Mouse (Mus musculus): ENCODE measurements around the gene Atf6. TPM values are rescaled to one million over a fixed set of nuclear protein-coding genes. Genes with fewer than 3 reads are reported as not detected.

Atf6 gene
- polyA plus RNA-seq, 1 experiment from 2014 or later: 11.9 TPM

GRCm38 (mm10) chr1:170704103-170704502 is 163.5 kb downstream of the Atf6 start:
- no peaks in the 10 kb centered on the region for H3K9me3 ChIP-seq (ENCODE audit: control insufficient read depth, low read length)
- H3K27ac ChIP-seq (ENCODE audit: low read depth, low read length): no peak overlapping the region
- WGBS: 90% methylated on average over 6 of the region's 6 CpGs
- ATAC-seq (ENCODE audit: insufficient read depth, low FRiP score, low TSS enrichment) (no peak), DNase-seq (ENCODE audit: low spot score) (no peak)
- no peaks in the 10 kb centered on the region; the same call in 1 of the 2 replicates for H3K36me3 ChIP-seq (ENCODE audit: control insufficient read depth, insufficient read depth, low read length)
- H3K4me2 ChIP-seq (ENCODE audit: low read depth): no peak overlapping the region
- no peaks in the 10 kb centered on the region for H3K27me3 ChIP-seq (ENCODE audit: control insufficient read depth, insufficient read depth, low read length)
- no peaks in the 10 kb centered on the region for H3K4me1 ChIP-seq (ENCODE audit: control insufficient read depth, insufficient read depth, low read length)
- H3K9ac ChIP-seq (ENCODE audit: low read length): no peak overlapping the region
- H3K4me3 ChIP-seq (ENCODE audit: low read depth, low read length): no peak overlapping the region

DNA sequence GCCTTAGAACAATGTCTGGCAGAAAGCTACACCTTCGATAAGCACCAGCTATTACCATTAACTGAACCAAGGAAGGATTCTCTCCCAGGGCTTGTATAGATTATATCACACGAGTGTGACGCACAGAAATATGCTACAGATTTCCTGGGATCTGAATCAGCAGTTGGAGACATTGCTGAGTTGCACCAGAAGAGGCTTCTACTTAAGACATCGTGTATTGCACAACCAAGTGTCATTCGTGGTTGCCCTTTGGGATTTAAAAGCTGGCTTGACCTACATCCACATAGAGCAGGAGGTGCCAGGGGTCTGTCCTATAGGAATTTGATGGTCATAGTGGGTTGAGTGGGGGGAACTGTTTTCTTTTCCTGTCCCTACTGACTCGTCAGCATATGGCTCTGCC is 164.6 kb downstream of the Atf6 start:
- no peak for DNase-seq (ENCODE audit: low spot score)
- ATAC-seq (ENCODE audit: insufficient read depth, low FRiP score, low TSS enrichment): no peak
- no peak overlapping the region for H3K9ac ChIP-seq (ENCODE audit: low read length)
- no peaks in the 10 kb centered on the region for H3K9me3 ChIP-seq (ENCODE audit: control insufficient read depth, low read length)
- no peaks in the 10 kb centered on the region for H3K36me3 ChIP-seq (ENCODE audit: control insufficient read depth, insufficient read depth, low read length)
- no peak overlapping the region for H3K27ac ChIP-seq (ENCODE audit: low read depth, low read length)
- 89% methylated on average over 6 of the region's 6 CpGs for WGBS
- H3K4me2 ChIP-seq (ENCODE audit: low read depth): no peak overlapping the region
- no peak overlapping the region for H3K4me3 ChIP-seq (ENCODE audit: low read depth, low read length)
- H3K4me1 ChIP-seq (ENCODE audit: control insufficient read depth, insufficient read depth, low read length): 0 out of 2 replicates have a peak, but pooled peaks cover 3% of the 10 kb centered on the region
- no peaks in the 10 kb centered on the region for H3K27me3 ChIP-seq (ENCODE audit: control insufficient read depth, insufficient read depth, low read length)

DNA sequence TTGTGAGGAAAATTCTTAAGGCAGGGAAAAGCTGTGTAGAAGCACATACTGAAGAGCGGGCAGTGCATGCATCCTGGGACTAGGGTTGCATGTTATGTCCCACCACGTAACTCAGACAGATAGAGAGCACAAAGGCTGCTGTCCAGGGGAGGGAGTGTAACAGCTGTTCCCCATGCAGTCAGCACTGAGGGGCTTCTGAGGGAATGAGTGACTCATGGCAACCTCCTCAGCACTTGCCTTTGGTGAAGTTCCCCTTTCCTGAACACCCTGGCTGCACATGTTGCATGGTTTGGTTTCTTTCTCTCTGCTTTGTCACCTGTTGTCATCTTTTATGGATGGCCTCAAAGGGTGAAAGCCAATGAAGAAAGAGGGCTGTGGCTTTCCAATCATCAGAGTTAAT is 165.3 kb downstream of the Atf6 start:
- no peak for ATAC-seq (ENCODE audit: insufficient read depth, low FRiP score, low TSS enrichment)
- Histone ChIP-seq H3K4me2 (ENCODE audit: low read depth) (no peak overlapping the region), H3K27ac (ENCODE audit: low read depth, low read length) (no peak overlapping the region), H3K4me3 (ENCODE audit: low read depth, low read length) (no peak overlapping the region), H3K27me3 (ENCODE audit: control insufficient read depth, insufficient read depth, low read length) (no peaks in the 10 kb centered on the region), H3K36me3 (ENCODE audit: control insufficient read depth, insufficient read depth, low read length) (no peaks in the 10 kb centered on the region), H3K9me3 (ENCODE audit: control insufficient read depth, low read length) (no peaks in the 10 kb centered on the region), H3K4me1 (ENCODE audit: control insufficient read depth, insufficient read depth, low read length) (0 out of 2 replicates have a peak, but pooled peaks cover 5% of the 10 kb centered on the region), H3K9ac (ENCODE audit: low read length) (no peak overlapping the region)
- 86% methylated on average over 2 of the region's 2 CpGs for WGBS
- no peak for DNase-seq (ENCODE audit: low spot score)

DNA sequence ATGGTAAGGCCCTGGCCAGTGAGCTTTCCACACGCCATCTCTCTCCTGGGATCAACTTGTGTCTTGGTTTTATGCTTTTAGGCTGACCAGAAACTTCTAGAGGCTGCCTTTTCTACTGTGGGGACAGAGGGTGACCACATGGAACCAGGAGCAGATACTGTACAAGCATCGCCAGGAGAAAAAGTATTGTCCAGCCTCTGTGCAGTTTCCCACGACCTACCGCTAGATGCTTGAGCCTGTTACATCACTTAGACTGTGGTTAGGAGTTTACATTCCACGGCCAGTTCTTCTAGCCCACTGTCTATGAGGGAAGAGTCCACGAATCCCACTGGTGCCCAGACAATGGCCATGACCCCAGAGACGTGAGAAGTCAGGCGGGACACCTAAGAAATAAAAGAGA is 166.0 kb downstream of the Atf6 start:
- no peaks in the 10 kb centered on the region for H3K9me3 ChIP-seq (ENCODE audit: control insufficient read depth, low read length)
- WGBS: 79% methylated on average over 8 of the region's 8 CpGs
- H3K36me3 ChIP-seq (ENCODE audit: control insufficient read depth, insufficient read depth, low read length): no peaks in the 10 kb centered on the region
- no peak overlapping the region for H3K4me2 ChIP-seq (ENCODE audit: low read depth)
- H3K27me3 ChIP-seq (ENCODE audit: control insufficient read depth, insufficient read depth, low read length): no peaks in the 10 kb centered on the region
- no peak overlapping the region for H3K27ac ChIP-seq (ENCODE audit: low read depth, low read length)
- no peak overlapping the region for H3K4me3 ChIP-seq (ENCODE audit: low read depth, low read length)
- H3K9ac ChIP-seq (ENCODE audit: low read length): no peak overlapping the region
- DNase-seq (ENCODE audit: low spot score): no peak
- no peak for ATAC-seq (ENCODE audit: insufficient read depth, low FRiP score, low TSS enrichment)
- 0 out of 2 replicates have a peak, but pooled peaks cover 5% of the 10 kb centered on the region for H3K4me1 ChIP-seq (ENCODE audit: control insufficient read depth, insufficient read depth, low read length)

- no peak for ATAC-seq (ENCODE audit: insufficient read depth, low FRiP score, low TSS enrichment)
These were observed 166.4 kb downstream of the Atf6 start for GRCm38 (mm10) chr1:170701178-170701577.

DNA sequence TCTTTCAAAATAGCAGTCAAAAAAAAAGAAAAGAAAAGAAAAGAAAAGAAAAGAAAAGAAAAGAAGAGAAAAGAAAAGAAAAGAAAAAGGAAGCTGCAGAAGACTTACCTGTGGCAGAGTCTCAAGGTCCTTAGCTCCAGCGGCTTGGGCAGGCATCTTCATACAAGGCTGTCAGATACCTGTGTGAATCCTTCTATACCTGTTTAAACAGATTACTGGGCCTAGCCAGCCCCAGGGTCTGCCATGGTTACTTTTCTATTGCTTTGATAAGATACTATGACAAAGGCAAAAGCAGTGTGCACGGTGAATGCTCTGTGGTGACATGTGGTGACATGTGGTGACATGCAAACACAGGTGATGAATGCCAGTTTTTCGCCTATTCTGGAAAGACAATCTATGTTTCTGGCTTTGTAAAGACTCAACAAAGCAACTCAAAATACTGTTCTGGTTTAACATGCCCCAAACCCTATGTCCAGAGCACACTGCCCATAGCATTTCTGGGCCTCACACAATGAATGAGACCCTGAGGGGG is 167.0 kb downstream of the Atf6 start:
- 87% methylated on average over 3 of the region's 3 CpGs for WGBS
- Histone ChIP-seq H3K4me2 (ENCODE audit: low read depth) (no peak overlapping the region), H3K4me1 (ENCODE audit: control insufficient read depth, insufficient read depth, low read length) (0 out of 2 replicates have a peak, but pooled peaks cover 5% of the 10 kb centered on the region), H3K9ac (ENCODE audit: low read length) (no peak overlapping the region), H3K9me3 (ENCODE audit: control insufficient read depth, low read length) (no peaks in the 10 kb centered on the region), H3K27me3 (ENCODE audit: control insufficient read depth, insufficient read depth, low read length) (no peaks in the 10 kb centered on the region), H3K36me3 (ENCODE audit: control insufficient read depth, insufficient read depth, low read length) (no peaks in the 10 kb centered on the region), H3K27ac (ENCODE audit: low read depth, low read length) (no peak overlapping the region), H3K4me3 (ENCODE audit: low read depth, low read length) (no peak overlapping the region)
- DNase-seq (ENCODE audit: low spot score): no peak
- ATAC-seq (ENCODE audit: insufficient read depth, low FRiP score, low TSS enrichment): no peak

More at GRCm38 (mm10) chr1:170701178-170701577, 166.4 kb downstream of the Atf6 start:
- H3K27me3 ChIP-seq (ENCODE audit: control insufficient read depth, insufficient read depth, low read length): no peaks in the 10 kb centered on the region
- no peak overlapping the region for H3K4me2 ChIP-seq (ENCODE audit: low read depth)
- H3K4me1 ChIP-seq (ENCODE audit: control insufficient read depth, insufficient read depth, low read length): 0 out of 2 replicates have a peak, but pooled peaks cover 5% of the 10 kb centered on the region
- H3K9me3 ChIP-seq (ENCODE audit: control insufficient read depth, low read length): no peaks in the 10 kb centered on the region
- H3K9ac ChIP-seq (ENCODE audit: low read length): no peak overlapping the region
- H3K36me3 ChIP-seq (ENCODE audit: control insufficient read depth, insufficient read depth, low read length): no peaks in the 10 kb centered on the region
- 46% methylated on average over 3 of the region's 3 CpGs for WGBS
- no peak overlapping the region for H3K27ac ChIP-seq (ENCODE audit: low read depth, low read length)
- no peak for DNase-seq (ENCODE audit: low spot score)
- no peak overlapping the region for H3K4me3 ChIP-seq (ENCODE audit: low read depth, low read length)

DNA sequence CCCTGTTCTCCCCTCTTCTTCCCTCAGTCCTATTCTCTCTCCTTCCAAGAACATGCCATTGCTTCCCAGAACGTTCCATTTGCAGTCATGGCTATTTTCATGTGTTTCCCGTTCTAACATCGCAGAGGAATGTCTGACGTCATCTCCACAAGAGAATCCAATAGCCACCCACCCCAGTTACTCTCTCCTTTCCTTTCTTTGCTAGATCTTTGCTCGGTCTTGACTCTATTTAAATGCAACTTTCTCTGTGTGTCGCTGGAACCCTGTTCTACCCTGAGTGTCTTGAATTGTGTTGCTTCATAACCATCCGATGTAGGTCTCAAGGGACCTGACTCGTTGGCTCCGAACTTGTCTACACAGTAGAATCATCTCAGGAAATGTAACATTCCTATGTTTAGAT is 168.0 kb downstream of the Atf6 start:
- H3K9me3 ChIP-seq (ENCODE audit: control insufficient read depth, low read length): no peaks in the 10 kb centered on the region
- no peak overlapping the region for H3K27ac ChIP-seq (ENCODE audit: low read depth, low read length)
- 0 out of 2 replicates have a peak, but pooled peaks cover 5% of the 10 kb centered on the region for H3K4me1 ChIP-seq (ENCODE audit: control insufficient read depth, insufficient read depth, low read length)
- H3K27me3 ChIP-seq (ENCODE audit: control insufficient read depth, insufficient read depth, low read length): no peaks in the 10 kb centered on the region
- H3K36me3 ChIP-seq (ENCODE audit: control insufficient read depth, insufficient read depth, low read length): no peaks in the 10 kb centered on the region
- DNase-seq (ENCODE audit: low spot score) (no peak), ATAC-seq (ENCODE audit: insufficient read depth, low FRiP score, low TSS enrichment) (no peak)
- no peak overlapping the region for H3K9ac ChIP-seq (ENCODE audit: low read length)
- no peak overlapping the region for H3K4me2 ChIP-seq (ENCODE audit: low read depth)
- WGBS: 86% methylated on average over 9 of the region's 9 CpGs
- no peak overlapping the region for H3K4me3 ChIP-seq (ENCODE audit: low read depth, low read length)

DNA sequence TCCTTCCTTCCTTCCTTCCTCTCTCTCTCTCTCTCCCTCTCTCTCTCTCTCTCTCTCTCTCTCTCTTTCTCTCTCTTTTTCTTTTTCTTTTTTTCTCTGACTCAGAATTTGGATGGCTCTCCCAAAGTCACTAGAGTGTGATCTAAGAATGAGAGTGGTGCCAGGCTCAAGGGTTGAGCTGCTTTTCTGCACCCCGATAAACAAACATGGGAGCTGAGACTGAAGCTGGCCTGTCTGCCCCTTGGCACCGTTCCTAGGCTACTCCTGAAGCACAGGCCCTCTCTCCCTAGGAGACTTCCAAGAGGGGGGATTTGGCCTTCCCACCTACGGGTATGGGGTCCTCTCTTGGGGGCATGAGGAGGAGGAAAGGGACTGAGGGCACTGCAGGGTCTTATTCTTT is 168.8 kb downstream of the Atf6 start:
- DNase-seq (ENCODE audit: low spot score) (no peak), ATAC-seq (ENCODE audit: insufficient read depth, low FRiP score, low TSS enrichment) (no peak)
- WGBS: 89% methylated on average over 3 of the region's 3 CpGs
- Histone ChIP-seq H3K9ac (ENCODE audit: low read length) (no peak overlapping the region), H3K4me2 (ENCODE audit: low read depth) (no peak overlapping the region), H3K36me3 (ENCODE audit: control insufficient read depth, insufficient read depth, low read length) (no peaks in the 10 kb centered on the region), H3K27me3 (ENCODE audit: control insufficient read depth, insufficient read depth, low read length) (no peaks in the 10 kb centered on the region), H3K4me3 (ENCODE audit: low read depth, low read length) (no peak overlapping the region), H3K4me1 (ENCODE audit: control insufficient read depth, insufficient read depth, low read length) (0 out of 2 replicates have a peak, but pooled peaks cover 5% of the 10 kb centered on the region), H3K27ac (ENCODE audit: low read depth, low read length) (no peak overlapping the region), H3K9me3 (ENCODE audit: control insufficient read depth, low read length) (no peaks in the 10 kb centered on the region)

DNA sequence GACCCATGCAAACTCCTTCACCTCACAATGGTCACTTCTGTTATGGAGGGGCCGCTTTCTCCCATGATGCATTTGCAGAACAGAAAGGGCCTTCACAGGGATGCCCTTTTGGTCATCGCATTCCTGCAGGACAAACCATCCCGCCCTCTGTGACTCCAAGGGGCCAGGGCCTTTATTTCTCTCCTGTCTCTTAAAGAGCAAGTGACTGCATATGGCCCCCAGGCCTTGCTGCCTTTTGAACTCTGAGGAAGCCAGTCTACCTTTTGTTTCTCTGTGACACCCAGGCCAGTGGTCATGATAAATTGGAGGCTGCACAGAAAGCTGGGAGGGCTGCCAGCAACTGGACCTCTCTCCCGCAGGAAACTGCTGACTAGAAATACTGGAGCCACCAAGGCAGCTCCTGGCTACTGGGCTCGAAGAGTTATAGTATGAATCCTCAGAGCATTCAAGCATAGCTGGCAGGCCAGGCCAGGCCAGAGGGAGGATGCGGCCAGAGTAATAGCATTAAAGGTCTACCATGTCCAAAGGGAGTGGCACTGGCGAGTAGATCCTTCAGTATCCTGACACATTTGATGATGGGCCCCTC is 169.7 kb downstream of the Atf6 start:
- 57% methylated on average over 7 of the region's 7 CpGs for WGBS
- peak; percentile 31 for DNase-seq (ENCODE audit: low spot score)
- Histone ChIP-seq H3K27me3 (ENCODE audit: control insufficient read depth, insufficient read depth, low read length) (no peaks in the 10 kb centered on the region), H3K4me2 (ENCODE audit: low read depth) (no peak overlapping the region), H3K27ac (ENCODE audit: low read depth, low read length) (no peak overlapping the region), H3K9me3 (ENCODE audit: control insufficient read depth, low read length) (no peaks in the 10 kb centered on the region), H3K4me3 (ENCODE audit: low read depth, low read length) (no peak overlapping the region), H3K36me3 (ENCODE audit: control insufficient read depth, insufficient read depth, low read length) (no peaks in the 10 kb centered on the region), H3K4me1 (ENCODE audit: control insufficient read depth, insufficient read depth, low read length) (0 out of 2 replicates have a peak, but pooled peaks cover 5% of the 10 kb centered on the region), H3K9ac (ENCODE audit: low read length) (no peak overlapping the region)
- no peak for ATAC-seq (ENCODE audit: insufficient read depth, low FRiP score, low TSS enrichment)

Data from neural tube, embryonic 11.5 days (tissue).